Mouse (Mus musculus) lung, embryonic 14.5 days (tissue): ENCODE data around the gene Kcnj6. TPM values are rescaled to one million over a fixed set of nuclear protein-coding genes. Genes with fewer than 3 reads are reported as not detected.

Experiments
- ATAC-seq: fragments of 200-750 bp; cut with Nextera tagmentation; 2 replicates; pipeline ENCODE4 v1.8.0; 2017; ENCODE audit warnings: mild to moderate bottlenecking, moderate TSS enrichment, moderate library complexity; ENCODE audit not compliant: insufficient read depth
- DNase-seq: peaks from one replicate; pipeline ENCODE4 v3.0.0-alpha.2; 2015
- H3K27ac ChIP-seq: fragments of 300-500 bp; sonication (generic); 2 replicates; pipeline ENCODE4 v1.5.1; 2014; ENCODE audit warnings: low read depth, mild to moderate bottlenecking, moderate library complexity
- H3K27me3 ChIP-seq: fragments of 300-500 bp; sonication (generic); 2 replicates; pipeline ENCODE4 v1.6.1; 2014; ENCODE audit warnings: low read length, control low read depth; ENCODE audit not compliant: insufficient read depth
- H3K36me3 ChIP-seq: fragments of 300-500 bp; sonication (generic); 2 replicates; pipeline ENCODE4 v1.6.1; 2014; ENCODE audit warnings: control low read depth; ENCODE audit not compliant: insufficient read depth
- H3K4me1 ChIP-seq: fragments of 300-500 bp; sonication (generic); 2 replicates; pipeline ENCODE4 v1.6.1; 2014; ENCODE audit warnings: antibody characterized with exemption, control low read depth; ENCODE audit not compliant: insufficient read depth
- H3K4me2 ChIP-seq: fragments of 300-500 bp; sonication (generic); 2 replicates; pipeline ENCODE4 v1.6.1; 2014; ENCODE audit warnings: mild to moderate bottlenecking
- H3K4me3 ChIP-seq: fragments of 300-500 bp; sonication (generic); 2 replicates; pipeline ENCODE4 v1.5.1; 2014; ENCODE audit warnings: low read depth, low read length
- H3K9ac ChIP-seq: fragments of 300-500 bp; sonication (generic); 2 replicates; pipeline ENCODE4 v1.6.1; 2014
- H3K9me3 ChIP-seq: fragments of 300-500 bp; sonication (generic); 2 replicates; pipeline ENCODE4 v1.6.1; 2016; ENCODE audit warnings: low read depth, low read length, control low read depth
- CTCF ChIP-seq: IDR thresholded peaks from 2 replicates; pipeline ENCODE4 v1.5.1; 2016; ENCODE audit warnings: antibody characterized with exemption, low read depth
- WGBS: fragments of 180-500 bp; shearing (Covaris S2); extraction: QIAGEN DNeasy Blood & Tissue Kit; methylation state at CpG from one replicate; pipeline ENCODE4 v1.1.7; 2014; 5-methylcytosine and 5-hydroxymethylcytosine counted together
- polyA plus RNA-seq: library from polyadenylated mRNA; unstranded; fragments of >200 nt; fragmentation: Nextera tagmentation; extraction: Ambion mirVana; gene quantifications from 2 replicates; pipeline ENCODE4 v1.2.1, GENCODE M21; 2014

Kcnj6 gene
- polyA plus RNA-seq, 1 experiment from 2014 or later = not detected

DNA sequence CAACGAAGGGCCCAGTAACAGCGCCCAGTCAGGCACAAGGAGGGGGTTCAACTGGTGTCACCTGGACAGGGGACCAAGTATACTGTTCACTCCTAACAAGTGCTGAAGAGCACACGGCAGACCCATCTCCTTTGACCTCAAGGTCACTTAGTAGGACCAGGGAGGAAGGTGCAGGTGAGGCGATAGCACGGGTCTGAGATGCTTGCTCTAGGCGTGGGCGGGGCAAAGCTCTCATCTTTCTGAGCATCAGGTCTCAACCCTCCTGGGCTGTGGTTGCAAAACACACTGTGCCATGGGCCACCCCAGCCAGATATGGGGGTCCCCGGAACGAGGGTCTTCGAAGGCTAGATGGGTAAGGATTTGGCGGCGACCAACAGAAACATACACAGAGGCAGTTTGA lies 274.6 kb downstream of the Kcnj6 start:
- H3K27ac ChIP-seq = no peak overlapping the region
- TF ChIP-seq CTCF = no peak
- H3K4me1 ChIP-seq = peaks cover 4% of the 10 kb centered on the region; the same call in 1 of the 2 replicates
- ATAC-seq (no peak), DNase-seq (no peak)
- no peak overlapping the region for H3K4me2 ChIP-seq
- no peaks in the 10 kb centered on the region for H3K36me3 ChIP-seq
- H3K4me3 ChIP-seq = no peak overlapping the region
- WGBS = 72% methylated on average over 12 of the region's 12 CpGs
- H3K9me3 ChIP-seq = no peaks in the 10 kb centered on the region
- H3K9ac ChIP-seq = no peak overlapping the region
- H3K27me3 ChIP-seq = no peaks in the 10 kb centered on the region

DNA sequence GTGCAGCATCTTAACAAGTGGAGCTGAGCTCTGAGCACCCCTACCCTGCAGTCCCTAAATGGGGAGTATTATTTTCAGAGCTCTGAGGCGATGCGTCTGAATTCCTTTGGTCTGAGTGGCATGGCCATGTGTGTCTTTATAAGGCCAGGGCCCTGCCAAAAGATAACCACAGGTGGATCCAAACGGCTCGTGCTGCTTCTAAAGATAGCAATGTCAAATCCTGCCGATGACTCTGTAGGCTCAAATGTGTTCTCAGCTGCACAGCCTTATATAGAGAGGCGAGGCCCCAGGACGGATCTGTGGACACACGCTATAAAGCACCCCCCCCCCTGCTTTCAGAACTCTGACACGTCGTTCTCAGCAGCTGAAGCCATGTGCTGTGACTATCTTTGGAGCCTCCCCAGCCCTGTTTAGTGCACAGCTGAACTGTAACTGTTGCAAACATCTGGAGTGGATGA lies 275.9 kb downstream of the Kcnj6 start:
- no peaks in the 10 kb centered on the region for H3K36me3 ChIP-seq
- DNase-seq (no peak), ATAC-seq (no peak)
- peaks cover 2% of the 10 kb centered on the region; the same call in 1 of the 2 replicates for H3K9me3 ChIP-seq
- peak overlapping the region; percentile 37; the same call in 1 of the 2 replicates for H3K27ac ChIP-seq
- H3K27me3 ChIP-seq = no peaks in the 10 kb centered on the region
- TF ChIP-seq CTCF = no peak
- peaks cover 4% of the 10 kb centered on the region; the same call in 1 of the 2 replicates for H3K4me1 ChIP-seq
- H3K4me2 ChIP-seq = no peak overlapping the region
- H3K4me3 ChIP-seq = no peak overlapping the region
- no peak overlapping the region for H3K9ac ChIP-seq
- WGBS = 45% methylated on average over 10 of the region's 10 CpGs

DNA sequence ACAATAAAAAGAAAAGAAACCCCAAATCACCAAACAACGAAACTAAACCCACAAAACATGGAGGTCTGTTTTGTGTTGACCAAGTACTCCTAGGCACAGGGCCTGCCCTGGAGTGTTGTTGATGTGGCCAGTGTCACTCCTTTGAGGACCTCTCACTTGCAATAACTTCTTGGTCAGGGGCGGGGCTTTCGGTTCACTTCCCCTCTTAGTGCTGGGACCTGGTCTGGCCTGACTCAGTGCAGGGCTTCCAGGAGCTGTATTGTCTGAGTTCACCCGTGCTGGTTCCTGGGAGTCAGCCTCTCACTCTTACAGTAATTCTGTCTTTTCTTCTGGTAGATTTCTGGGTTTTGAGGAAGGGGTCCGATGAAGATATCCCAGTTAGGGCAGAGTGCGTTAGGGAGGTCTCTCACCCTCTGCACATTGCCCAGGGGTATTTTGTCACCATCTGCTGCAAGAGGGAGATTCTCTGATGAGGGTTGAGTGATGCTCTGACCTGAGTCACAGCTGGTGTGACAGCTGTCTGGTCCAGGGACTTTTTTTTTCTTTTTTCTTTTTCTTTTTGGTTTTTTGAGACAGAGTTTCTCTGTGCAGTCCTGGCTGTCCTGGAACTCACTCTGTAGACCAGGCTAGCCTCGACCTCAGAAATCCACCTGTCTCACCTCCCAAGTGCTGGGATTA lies 276.9 kb downstream of the Kcnj6 start:
- no peak overlapping the region for H3K9ac ChIP-seq

DNA sequence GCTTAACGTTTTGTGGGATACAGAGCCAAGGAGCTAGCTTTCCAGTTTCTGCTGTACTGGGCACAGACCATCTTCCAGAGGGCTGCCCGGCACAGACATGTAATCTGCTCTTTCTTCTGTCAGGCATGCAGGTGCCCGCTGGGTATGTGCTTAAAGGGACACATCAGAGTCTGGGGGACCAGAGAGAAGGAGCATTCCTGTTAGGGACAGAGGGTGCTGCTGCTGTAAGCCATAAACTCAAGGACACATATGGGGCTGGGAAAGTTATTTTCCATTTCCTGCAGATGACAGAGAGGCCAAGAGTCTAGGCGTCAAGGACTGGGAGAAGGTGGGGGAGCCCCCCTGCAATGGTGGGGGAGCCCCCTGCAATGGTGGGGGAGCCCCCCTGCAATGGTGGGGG lies 278.0 kb downstream of the Kcnj6 start:
- H3K4me1 ChIP-seq = no peaks in the 10 kb centered on the region; the same call in 1 of the 2 replicates
- peaks cover 6% of the 10 kb centered on the region; the same call in 1 of the 2 replicates for H3K9me3 ChIP-seq
- DNase-seq (no peak), ATAC-seq (no peak)
- no peaks in the 10 kb centered on the region for H3K27me3 ChIP-seq
- no peak overlapping the region for H3K4me2 ChIP-seq
- no peak overlapping the region for H3K27ac ChIP-seq
- TF ChIP-seq CTCF = no peak
- WGBS = 65% methylated on average over 4 of the region's 4 CpGs
- no peaks in the 10 kb centered on the region for H3K36me3 ChIP-seq
- H3K9ac ChIP-seq = no peak overlapping the region
- H3K4me3 ChIP-seq = no peak overlapping the region

More for the DNA sequence above, 276.9 kb downstream of the Kcnj6 start:
- H3K27ac ChIP-seq = no peak overlapping the region
- no peak for TF ChIP-seq CTCF
- no peak overlapping the region for H3K4me2 ChIP-seq
- 62% methylated on average over 7 of the region's 7 CpGs for WGBS
- H3K4me1 ChIP-seq = peaks cover 4% of the 10 kb centered on the region; the same call in 1 of the 2 replicates
- no peak overlapping the region for H3K4me3 ChIP-seq
- ATAC-seq = no peak
- H3K36me3 ChIP-seq = no peaks in the 10 kb centered on the region
- DNase-seq = no peak
- H3K9me3 ChIP-seq = peaks cover 6% of the 10 kb centered on the region; the same call in 1 of the 2 replicates
- no peaks in the 10 kb centered on the region for H3K27me3 ChIP-seq

DNA sequence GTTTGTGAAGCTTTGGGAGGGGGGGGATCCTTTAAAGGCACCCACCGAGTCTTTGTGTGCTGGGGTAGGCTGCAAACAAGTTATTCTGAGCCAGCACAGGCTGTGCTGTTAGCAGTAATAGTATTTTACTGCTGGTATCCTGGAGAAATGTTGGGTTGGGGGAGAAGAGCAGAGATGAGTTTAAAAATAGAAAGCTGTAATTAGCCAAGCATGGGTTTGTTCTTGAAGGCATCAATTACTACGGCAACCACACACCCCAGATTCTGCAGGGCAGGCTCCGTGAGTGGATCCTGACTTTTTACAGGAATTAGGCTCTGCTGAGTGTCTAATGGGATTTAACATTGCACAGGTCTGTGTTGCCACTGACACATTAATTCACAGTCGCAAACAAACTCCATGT lies 278.6 kb downstream of the Kcnj6 start:
- 64% methylated on average over 4 of the region's 4 CpGs for WGBS
- Histone ChIP-seq H3K36me3 (no peaks in the 10 kb centered on the region), H3K4me2 (no peak overlapping the region), H3K9ac (no peak overlapping the region), H3K27me3 (no peaks in the 10 kb centered on the region), H3K9me3 (peaks cover 6% of the 10 kb centered on the region; the same call in 1 of the 2 replicates), H3K27ac (no peak overlapping the region), H3K4me3 (no peak overlapping the region), H3K4me1 (no peaks in the 10 kb centered on the region)
- no peak for TF ChIP-seq CTCF
- DNase-seq (no peak), ATAC-seq (no peak)

DNA sequence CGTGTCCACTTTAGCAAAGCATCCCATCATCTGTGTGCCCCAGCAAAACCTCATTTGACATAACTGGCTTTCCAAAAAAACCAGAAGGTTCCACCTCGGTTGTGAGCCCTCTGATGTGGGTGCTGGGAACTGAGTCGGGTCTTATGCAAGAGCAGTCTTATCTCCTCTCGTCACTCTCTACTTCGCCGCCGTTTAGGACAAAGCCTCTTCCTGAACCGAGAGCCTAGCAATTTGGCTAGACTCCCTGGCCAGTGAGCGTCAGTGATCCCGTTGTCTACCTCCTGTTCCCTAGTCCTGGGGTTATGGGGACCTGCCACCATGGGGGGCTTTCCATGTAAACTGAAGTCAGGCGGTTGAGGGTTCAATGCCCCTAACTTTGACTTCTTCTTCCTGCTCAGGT lies 280.4 kb downstream of the Kcnj6 start:
- ATAC-seq (no peak), DNase-seq (no peak)
- Histone ChIP-seq H3K9me3 (peaks cover 6% of the 10 kb centered on the region; the same call in 1 of the 2 replicates), H3K4me1 (no peaks in the 10 kb centered on the region), H3K27me3 (no peaks in the 10 kb centered on the region), H3K4me3 (no peak overlapping the region), H3K27ac (no peak overlapping the region), H3K36me3 (no peaks in the 10 kb centered on the region), H3K4me2 (no peak overlapping the region), H3K9ac (no peak overlapping the region)
- no peak for TF ChIP-seq CTCF
- 89% methylated on average over 11 of the region's 11 CpGs for WGBS

DNA sequence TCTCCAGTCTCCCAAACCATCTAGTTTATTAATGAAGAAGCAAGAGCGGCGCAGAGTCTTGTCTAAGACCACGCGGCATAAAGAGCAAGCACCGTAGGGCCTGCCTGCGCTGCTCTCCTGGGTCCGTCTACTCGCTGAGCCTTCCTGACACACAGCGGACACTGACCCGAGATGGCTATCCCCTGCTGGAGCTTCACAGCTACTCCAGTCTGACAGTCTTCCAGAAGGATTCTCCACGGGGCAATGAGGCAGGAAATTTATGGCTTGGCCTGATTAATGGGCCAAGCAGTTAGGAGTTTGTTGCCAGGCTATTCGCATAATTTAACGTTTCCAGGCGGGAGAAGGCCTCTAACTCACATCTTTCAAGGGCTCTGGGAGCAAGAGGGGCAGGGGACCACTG lies 283.0 kb downstream of the Kcnj6 start:
- H3K9ac ChIP-seq = no peak overlapping the region
- peaks cover 6% of the 10 kb centered on the region; the same call in 1 of the 2 replicates for H3K9me3 ChIP-seq
- H3K27me3 ChIP-seq = no peaks in the 10 kb centered on the region
- H3K4me3 ChIP-seq = no peak overlapping the region
- TF ChIP-seq CTCF = no peak
- H3K4me2 ChIP-seq = no peak overlapping the region
- ATAC-seq (no peak), DNase-seq (no peak)
- H3K27ac ChIP-seq = no peak overlapping the region
- 54% methylated on average over 14 of the region's 14 CpGs for WGBS
- no peaks in the 10 kb centered on the region for H3K36me3 ChIP-seq
- H3K4me1 ChIP-seq = no peaks in the 10 kb centered on the region
